Mouse (Mus musculus): Measurements from ENCODE around the gene Mapk8ip2. TPM values are rescaled to one million over a fixed set of nuclear protein-coding genes. Genes with fewer than 3 reads are reported as not detected.

The Mapk8ip2 gene
- polyA plus RNA-seq, 1 experiment from 2014 or later, result 0.08 TPM

- no peak for DNase-seq (ENCODE audit: low spot score)
Measured at GRCm38 (mm10) chr15:89478622-89479021, 24.9 kb downstream of the Mapk8ip2 start.

- no peak for DNase-seq (ENCODE audit: low spot score)
Measured at GRCm38 (mm10) chr15:89480584-89480983, 26.9 kb downstream of the Mapk8ip2 start.

- DNase-seq (ENCODE audit: low spot score), result no peak
Measured at GRCm38 (mm10) chr15:89488182-89488581, 34.5 kb downstream of the Mapk8ip2 start.

GRCm38 (mm10) chr15:89488611-89489117 is 35.0 kb downstream of the Mapk8ip2 start:
- no peak for DNase-seq (ENCODE audit: low spot score)

GRCm38 (mm10) chr15:89494970-89495369 is 41.3 kb downstream of the Mapk8ip2 start:
- DNase-seq (ENCODE audit: low spot score), result peak; percentile 8

GRCm38 (mm10) chr15:89496131-89496530 is 42.4 kb downstream of the Mapk8ip2 start:
- DNase-seq (ENCODE audit: low spot score), result no peak

- DNase-seq (ENCODE audit: low spot score), result no peak
Measured at GRCm38 (mm10) chr15:89496841-89497240, 43.1 kb downstream of the Mapk8ip2 start.

GRCm38 (mm10) chr15:89497391-89498048 is 43.8 kb downstream of the Mapk8ip2 start:
- DNase-seq (ENCODE audit: low spot score), result no peak

- DNase-seq (ENCODE audit: low spot score), result peak; percentile 56
Measured at GRCm38 (mm10) chr15:89498049-89498960, 44.6 kb downstream of the Mapk8ip2 start.

GRCm38 (mm10) chr15:89498961-89499688 is 45.4 kb downstream of the Mapk8ip2 start, which contains the start of gene Shank3:
Shank3 (plus strand) TSS chr15:89499623.
- DNase-seq (ENCODE audit: low spot score), result peak; percentile 38

GRCm38 (mm10) chr15:89499784-89500220 is 46.1 kb downstream of the Mapk8ip2 start:
- peak; percentile 35 for DNase-seq (ENCODE audit: low spot score)

GRCm38 (mm10) chr15:89500221-89500791 is 46.6 kb downstream of the Mapk8ip2 start:
- DNase-seq (ENCODE audit: low spot score), result no peak

- DNase-seq (ENCODE audit: low spot score), result no peak
Measured at GRCm38 (mm10) chr15:89501321-89501720, 47.6 kb downstream of the Mapk8ip2 start.

- DNase-seq (ENCODE audit: low spot score), result no peak
Measured at GRCm38 (mm10) chr15:89504838-89505237, 51.1 kb downstream of the Mapk8ip2 start.

GRCm38 (mm10) chr15:89507751-89508150 is 54.0 kb downstream of the Mapk8ip2 start:
- no peak for DNase-seq (ENCODE audit: low spot score)

GRCm38 (mm10) chr15:89512679-89513078 is 59.0 kb downstream of the Mapk8ip2 start:
- DNase-seq (ENCODE audit: low spot score), result no peak

Other genes starting within 250 kb of the Mapk8ip2 start
- gene Ppp6r2, start 242.4 kb upstream of the Mapk8ip2 start, polyA plus RNA-seq (2015; fragmentation: Nextera tagmentation; extraction: Ambion mirVana), result 30.8 and 38.2 TPM in 2 replicates
- 50.2 and 68.3 TPM in 2 replicates for gene Sbf1, start 138.6 kb upstream of the Mapk8ip2 start, polyA plus RNA-seq (2015; fragmentation: Nextera tagmentation; extraction: Ambion mirVana)
- 0.57 and 0.75 TPM in 2 replicates for gene Adm2, start 131.2 kb upstream of the Mapk8ip2 start, polyA plus RNA-seq (2015; fragmentation: Nextera tagmentation; extraction: Ambion mirVana)
- not detected in 2 replicates for gene Miox, start 119.5 kb upstream of the Mapk8ip2 start, polyA plus RNA-seq (2015; fragmentation: Nextera tagmentation; extraction: Ambion mirVana)
- gene Lmf2, start 98.3 kb upstream of the Mapk8ip2 start, polyA plus RNA-seq (2015; fragmentation: Nextera tagmentation; extraction: Ambion mirVana), result 40.5 and 42.9 TPM in 2 replicates
- gene Ncaph2, start 98.2 kb upstream of the Mapk8ip2 start, polyA plus RNA-seq (2015; fragmentation: Nextera tagmentation; extraction: Ambion mirVana), result 175 and 195 TPM in 2 replicates
- gene Sco2, start 80.1 kb upstream of the Mapk8ip2 start, polyA plus RNA-seq (2015; fragmentation: Nextera tagmentation; extraction: Ambion mirVana), result 9.0 and 9.2 TPM in 2 replicates
- gene Tymp, start 76.9 kb upstream of the Mapk8ip2 start, polyA plus RNA-seq (2015; fragmentation: Nextera tagmentation; extraction: Ambion mirVana), result 1.9 and 2.1 TPM in 2 replicates
- 2.9 and 4.5 TPM in 2 replicates for gene Odf3b, start 74.6 kb upstream of the Mapk8ip2 start, polyA plus RNA-seq (2015; fragmentation: Nextera tagmentation; extraction: Ambion mirVana)
- gene Klhdc7b, start 69.0 kb upstream of the Mapk8ip2 start, polyA plus RNA-seq (2015; fragmentation: Nextera tagmentation; extraction: Ambion mirVana), result not detected in 2 replicates
- gene Syce3, start 43.4 kb upstream of the Mapk8ip2 start, polyA plus RNA-seq (2015; fragmentation: Nextera tagmentation; extraction: Ambion mirVana), result not detected in 2 replicates
- 0.46 and 0.96 TPM in 2 replicates for gene Cpt1b, start 28.1 kb upstream of the Mapk8ip2 start, polyA plus RNA-seq (2015; fragmentation: Nextera tagmentation; extraction: Ambion mirVana)
- 2.5 and 5.1 TPM in 2 replicates for gene C730034F03Rik, start 24.3 kb upstream of the Mapk8ip2 start, polyA plus RNA-seq (2015; fragmentation: Nextera tagmentation; extraction: Ambion mirVana)
- gene Gm44502, start 24.2 kb upstream of the Mapk8ip2 start, polyA plus RNA-seq (2015; fragmentation: Nextera tagmentation; extraction: Ambion mirVana), result not detected in 2 replicates
- gene Chkb, start 24.0 kb upstream of the Mapk8ip2 start, polyA plus RNA-seq (2015; fragmentation: Nextera tagmentation; extraction: Ambion mirVana), result 62.6 and 70.8 TPM in 2 replicates
- 9.0 and 9.4 TPM in 2 replicates for gene Arsa, start 23.5 kb downstream of the Mapk8ip2 start, polyA plus RNA-seq (2015; fragmentation: Nextera tagmentation; extraction: Ambion mirVana)
- gene Shank3, start 45.7 kb downstream of the Mapk8ip2 start, polyA plus RNA-seq (2015; fragmentation: Nextera tagmentation; extraction: Ambion mirVana), result 0.23 and 0.39 TPM in 2 replicates
- not detected in 2 replicates for gene Acr, start 114.4 kb downstream of the Mapk8ip2 start, polyA plus RNA-seq (2015; fragmentation: Nextera tagmentation; extraction: Ambion mirVana)
- gene Rabl2, start 138.0 kb downstream of the Mapk8ip2 start, polyA plus RNA-seq (2015; fragmentation: Nextera tagmentation; extraction: Ambion mirVana), result 13.0 and 15.7 TPM in 2 replicates

Measured in thymus, postnatal 0 days (tissue).